Mouse (Mus musculus) hindbrain, postnatal 0 days (tissue): ENCODE results near the gene Ror1. TPM values are rescaled to one million over a fixed set of nuclear protein-coding genes. Genes with fewer than 3 reads are reported as not detected.

Source experiments
- ATAC-seq: fragments of 200-750 bp; cut with Nextera tagmentation; 2 replicates; pipeline ENCODE4 v1.8.0; 2017; ENCODE audit warnings: mild to moderate bottlenecking, moderate TSS enrichment, moderate library complexity
- DNase-seq: peaks from one replicate; pipeline ENCODE4 v3.0.0-alpha.2; 2015; ENCODE audit warnings: low spot score
- H3K27ac ChIP-seq: fragments of 300-500 bp; sonication (generic); 2 replicates; pipeline ENCODE4 v1.5.1; 2014; ENCODE audit warnings: mild to moderate bottlenecking
- H3K27me3 ChIP-seq: fragments of 300-500 bp; sonication (generic); 2 replicates; pipeline ENCODE4 v1.6.1; 2014; ENCODE audit warnings: low read length, mixed read lengths; ENCODE audit not compliant: insufficient read depth
- H3K36me3 ChIP-seq: fragments of 300-500 bp; sonication (generic); 2 replicates; pipeline ENCODE4 v1.6.1; 2014; ENCODE audit warnings: low read length, mixed read lengths; ENCODE audit not compliant: insufficient read depth
- H3K4me1 ChIP-seq: fragments of 300-500 bp; sonication (generic); 2 replicates; pipeline ENCODE4 v1.6.1; 2014; ENCODE audit warnings: antibody characterized with exemption, low read length, mixed read lengths; ENCODE audit not compliant: insufficient read depth
- H3K4me2 ChIP-seq: fragments of 300-500 bp; sonication (generic); 2 replicates; pipeline ENCODE4 v1.6.1; 2014; ENCODE audit warnings: low read depth, mild to moderate bottlenecking, low read length, moderate library complexity, mixed read lengths
- H3K4me3 ChIP-seq: fragments of 300-500 bp; sonication (generic); 2 replicates; pipeline ENCODE4 v1.5.1; 2014; ENCODE audit warnings: low read length
- H3K9ac ChIP-seq: fragments of 300-500 bp; sonication (generic); replicated peaks from 2 replicates; pipeline ENCODE4 v1.6.1; 2014; ENCODE audit warnings: mild to moderate bottlenecking, low read length, moderate library complexity, mixed read lengths
- H3K9me3 ChIP-seq: fragments of 300-500 bp; sonication (generic); 2 replicates; pipeline ENCODE4 v1.6.1; 2016; ENCODE audit warnings: low read length, mixed read lengths
- CTCF ChIP-seq: IDR thresholded peaks from 2 replicates; pipeline ENCODE4 v1.5.1; 2016; ENCODE audit warnings: antibody characterized with exemption, control low read depth, low read depth
- WGBS: fragments of 180-500 bp; shearing (Covaris S2); extraction: QIAGEN DNeasy Blood & Tissue Kit; methylation state at CpG from one replicate; pipeline ENCODE4 v1.1.7; 2014; 5-methylcytosine and 5-hydroxymethylcytosine counted together
- polyA plus RNA-seq: library from polyadenylated mRNA; unstranded; fragments of >200 nt; fragmentation: Nextera tagmentation; extraction: Ambion mirVana; gene quantifications from 2 replicates; pipeline ENCODE4 v1.2.1, GENCODE M21; 2015
- total RNA-seq: library from RNA; depleted of rRNA; stranded (reverse); fragments of >200 nt; gene quantifications from 2 replicates; pipeline ENCODE4 v1.2.3, GENCODE M21; 2014

The Ror1 gene
- total and polyA plus RNA-seq, 2 experiments from 2014 or later: 2.0 to 5.8 TPM

DNA sequence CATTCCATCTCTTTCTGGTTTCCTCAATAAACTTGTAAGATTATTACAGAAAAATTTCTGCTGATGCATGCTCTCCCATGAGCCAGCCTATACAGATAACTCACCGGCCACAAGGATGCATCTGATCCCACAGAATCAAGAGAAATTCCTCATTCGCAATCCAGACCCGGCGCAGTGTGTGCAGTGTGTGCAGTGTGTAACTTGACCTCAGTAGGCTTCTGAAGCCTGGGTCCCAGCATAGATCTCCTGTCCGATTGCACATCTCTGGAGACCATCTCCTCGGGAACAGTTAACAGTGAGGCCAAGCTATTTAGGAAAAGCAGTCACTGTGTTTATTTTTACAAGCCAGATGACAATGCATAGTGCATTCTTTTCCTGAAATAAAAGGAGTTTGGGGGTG, 280.6 kb downstream of the Ror1 start:
- ATAC-seq: no peak
- H3K27me3 ChIP-seq: no peaks in the 10 kb centered on the region

DNA sequence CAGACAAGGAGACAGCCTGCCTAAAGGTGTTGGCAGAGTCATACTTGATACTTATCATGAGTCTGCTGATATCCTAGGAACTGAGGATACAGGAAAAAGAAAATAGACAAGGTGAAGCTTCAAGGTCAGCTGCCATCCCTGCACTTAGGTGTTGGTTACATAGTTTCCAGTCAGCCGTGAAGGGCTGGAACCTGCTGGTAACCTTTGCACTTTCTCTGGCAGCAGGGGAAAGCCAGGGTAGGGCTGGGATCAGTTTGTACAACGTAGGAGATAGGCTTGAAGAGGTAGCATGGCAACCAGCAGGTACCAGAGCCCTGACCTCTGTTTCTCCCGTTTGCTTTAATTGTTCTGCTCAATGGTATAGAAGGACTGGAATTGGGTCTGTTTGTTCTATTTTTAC, 281.6 kb downstream of the Ror1 start:
- WGBS: 81% methylated on average over 3 of the region's 3 CpGs
- H3K27me3 ChIP-seq: no peaks in the 10 kb centered on the region
- H3K4me1 ChIP-seq: no peaks in the 10 kb centered on the region
- no peak for ATAC-seq
- no peak overlapping the region for H3K9ac ChIP-seq
- no peak for TF ChIP-seq CTCF
- no peak overlapping the region for H3K4me3 ChIP-seq
- no peaks in the 10 kb centered on the region for H3K9me3 ChIP-seq
- no peak overlapping the region for H3K27ac ChIP-seq
- H3K4me2 ChIP-seq: no peak overlapping the region
- DNase-seq: no peak
- no peaks in the 10 kb centered on the region for H3K36me3 ChIP-seq

More for the DNA sequence above, 280.6 kb downstream of the Ror1 start:
- Histone ChIP-seq H3K4me2 (no peak overlapping the region), H3K36me3 (no peaks in the 10 kb centered on the region), H3K4me3 (no peak overlapping the region), H3K27ac (no peak overlapping the region), H3K9me3 (no peaks in the 10 kb centered on the region), H3K4me1 (no peaks in the 10 kb centered on the region), H3K9ac (no peak overlapping the region)
- TF ChIP-seq CTCF: no peak
- no peak for DNase-seq
- 66% methylated on average over 6 of the region's 6 CpGs for WGBS

DNA sequence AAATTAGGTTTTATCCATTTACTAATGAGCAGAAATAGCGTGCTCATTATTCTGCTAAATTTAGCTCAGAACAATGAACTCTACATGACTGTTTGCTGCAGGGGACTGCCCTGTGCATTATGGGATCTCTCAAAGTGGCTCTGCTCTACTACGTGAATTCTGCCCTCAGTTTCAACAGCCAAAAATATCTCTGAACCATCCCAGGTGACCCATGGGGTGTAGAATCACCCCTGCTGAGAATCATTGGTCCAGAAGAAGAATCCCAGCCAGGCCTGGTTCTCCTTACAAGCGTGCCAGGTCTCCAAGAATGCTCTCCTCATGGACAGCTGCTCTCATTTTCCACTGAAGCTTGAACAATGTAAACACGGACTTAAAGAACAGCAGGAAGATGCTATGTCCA, 282.4 kb downstream of the Ror1 start:
- DNase-seq: peak; percentile 32
- H3K4me3 ChIP-seq: no peak overlapping the region
- no peak for TF ChIP-seq CTCF
- H3K36me3 ChIP-seq: no peaks in the 10 kb centered on the region
- H3K4me1 ChIP-seq: no peaks in the 10 kb centered on the region
- ATAC-seq: 0 out of 2 replicates have a peak, but pooled peaks have one; percentile 32
- H3K9me3 ChIP-seq: no peaks in the 10 kb centered on the region
- WGBS: 51% methylated on average over 4 of the region's 4 CpGs
- H3K4me2 ChIP-seq: no peak overlapping the region
- no peak overlapping the region for H3K27ac ChIP-seq
- no peaks in the 10 kb centered on the region for H3K27me3 ChIP-seq
- no peak overlapping the region for H3K9ac ChIP-seq

- DNase-seq (no peak), ATAC-seq (no peak)
- Histone ChIP-seq H3K27me3 (no peaks in the 10 kb centered on the region), H3K27ac (no peak overlapping the region), H3K4me3 (no peak overlapping the region), H3K9ac (no peak overlapping the region), H3K4me2 (no peak overlapping the region), H3K36me3 (no peaks in the 10 kb centered on the region), H3K9me3 (no peaks in the 10 kb centered on the region), H3K4me1 (no peaks in the 10 kb centered on the region)
- TF ChIP-seq CTCF: no peak
- WGBS: 86% methylated on average over 4 of the region's 4 CpGs
Measured at GRCm38 (mm10) chr4:100381760-100382159, 286.2 kb downstream of the Ror1 start.

DNA sequence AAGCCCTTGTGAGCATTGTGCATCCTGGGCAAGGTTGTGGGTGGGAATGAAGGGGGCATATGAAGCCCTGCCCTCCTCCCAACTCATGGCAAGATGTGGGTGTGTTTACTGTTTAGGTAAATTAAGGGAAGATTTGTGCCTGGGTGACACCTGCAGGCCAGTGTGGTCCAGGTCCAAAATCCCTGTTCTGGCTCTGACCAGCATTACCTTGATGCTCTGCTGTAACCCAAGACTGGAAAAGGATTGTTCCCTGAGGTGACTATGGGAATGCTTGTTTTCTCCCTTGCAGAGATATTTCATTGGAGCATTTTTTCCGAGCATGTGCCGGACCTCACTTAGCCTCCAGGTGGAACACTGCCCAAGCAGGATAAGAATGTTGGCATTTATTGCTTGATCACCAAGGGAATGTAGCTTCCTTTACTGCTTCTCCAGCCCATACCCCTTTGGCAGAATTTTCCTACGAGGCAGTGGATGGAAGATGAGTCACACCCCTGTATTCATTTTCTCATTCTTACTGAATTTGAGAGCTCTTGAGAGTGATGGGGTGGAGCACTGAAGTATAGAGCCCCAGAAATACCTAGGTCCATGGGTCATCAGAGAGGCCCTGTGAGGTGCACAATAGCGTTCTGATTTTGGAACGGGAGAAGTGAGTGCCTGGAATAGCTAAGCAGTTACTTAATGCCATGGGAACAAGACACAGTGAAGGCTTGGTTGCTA, 290.8 kb downstream of the Ror1 start:
- DNase-seq (no peak), ATAC-seq (no peak)
- no peak overlapping the region for H3K9ac ChIP-seq
- no peak overlapping the region for H3K27ac ChIP-seq
- H3K4me1 ChIP-seq: no peaks in the 10 kb centered on the region
- H3K4me2 ChIP-seq: no peak overlapping the region
- WGBS: 61% methylated on average over 5 of the region's 5 CpGs
- H3K4me3 ChIP-seq: no peak overlapping the region
- H3K9me3 ChIP-seq: no peaks in the 10 kb centered on the region
- no peaks in the 10 kb centered on the region for H3K27me3 ChIP-seq
- no peak; the same call in 1 of the 2 replicates for TF ChIP-seq CTCF
- H3K36me3 ChIP-seq: no peaks in the 10 kb centered on the region

GRCm38 (mm10) chr4:100390436-100390835, 294.8 kb downstream of the Ror1 start:
- no peak for ATAC-seq
- Histone ChIP-seq H3K27me3 (no peaks in the 10 kb centered on the region), H3K9me3 (no peaks in the 10 kb centered on the region), H3K27ac (no peak overlapping the region), H3K9ac (no peak overlapping the region), H3K4me2 (no peak overlapping the region), H3K36me3 (no peaks in the 10 kb centered on the region), H3K4me3 (no peak overlapping the region), H3K4me1 (no peaks in the 10 kb centered on the region)
- no peak for DNase-seq
- WGBS: 92% methylated on average over 6 of the region's 6 CpGs
- TF ChIP-seq CTCF: no peak

GRCm38 (mm10) chr4:100391021-100391420, 295.4 kb downstream of the Ror1 start:
- no peak for TF ChIP-seq CTCF
- no peak overlapping the region for H3K4me2 ChIP-seq
- 87% methylated on average over 6 of the region's 6 CpGs for WGBS
- no peaks in the 10 kb centered on the region for H3K9me3 ChIP-seq
- H3K27ac ChIP-seq: no peak overlapping the region
- H3K4me3 ChIP-seq: no peak overlapping the region
- no peaks in the 10 kb centered on the region for H3K4me1 ChIP-seq
- H3K9ac ChIP-seq: no peak overlapping the region
- no peaks in the 10 kb centered on the region for H3K36me3 ChIP-seq
- H3K27me3 ChIP-seq: no peaks in the 10 kb centered on the region
- DNase-seq (no peak), ATAC-seq (no peak)
